Mouse (Mus musculus): ENCODE data around the gene Ccer2.
A peak's percentile ranks its signal among the peaks of the same experiment; 100 is the strongest.

The Ccer2 gene

GRCm38 (mm10) chr7:28756079-28756478 lies at the start of gene Ccer2:
Ccer2 (plus strand) TSS chr7:28756174.
- no peak for DNase-seq (ENCODE audit: low spot score in 2 of 2)

- no peak for DNase-seq (ENCODE audit: low spot score in 2 of 2)
These were observed 46.5 kb upstream of the Ccer2 start for GRCm38 (mm10) chr7:28709454-28709853.

GRCm38 (mm10) chr7:28710962-28711361 lies 45.0 kb upstream of the Ccer2 start:
- no peak for DNase-seq (ENCODE audit: low spot score in 2 of 2)

GRCm38 (mm10) chr7:28714667-28715066 lies 41.3 kb upstream of the Ccer2 start:
- no peak for DNase-seq (ENCODE audit: low spot score in 2 of 2)

- no peak for DNase-seq (ENCODE audit: low spot score in 2 of 2)
These were observed 40.4 kb upstream of the Ccer2 start for GRCm38 (mm10) chr7:28715598-28715997.

GRCm38 (mm10) chr7:28716590-28717281 lies 39.2 kb upstream of the Ccer2 start, which contains the start of gene Fbxo17:
Fbxo17 (plus strand) TSS chr7:28716804.
- peak; percentile 43 to 48 for DNase-seq (ENCODE audit: low spot score in 2 of 2)

- DNase-seq (ENCODE audit: low spot score in 2 of 2) = no peak
These were observed 38.2 kb upstream of the Ccer2 start for GRCm38 (mm10) chr7:28717726-28718125.

- DNase-seq (ENCODE audit: low spot score in 2 of 2) = no peak
These were observed 36.8 kb upstream of the Ccer2 start for GRCm38 (mm10) chr7:28719159-28719558.

- no peak for DNase-seq (ENCODE audit: low spot score in 2 of 2)
These were observed 36.3 kb upstream of the Ccer2 start for GRCm38 (mm10) chr7:28719650-28720049.

- DNase-seq (ENCODE audit: low spot score in 2 of 2) = no peak
These were observed 35.0 kb upstream of the Ccer2 start for GRCm38 (mm10) chr7:28720753-28721537.

- no peak for DNase-seq (ENCODE audit: low spot score in 2 of 2)
These were observed 33.9 kb upstream of the Ccer2 start for GRCm38 (mm10) chr7:28722079-28722478.

- DNase-seq (ENCODE audit: low spot score in 2 of 2) = no peak
These were observed 31.4 kb upstream of the Ccer2 start for GRCm38 (mm10) chr7:28724613-28725012.

- peak; percentile 66 to 75 for DNase-seq (ENCODE audit: low spot score in 2 of 2)
These were observed 29.4 kb upstream of the Ccer2 start for GRCm38 (mm10) chr7:28726600-28726999.

- no peak for DNase-seq (ENCODE audit: low spot score in 2 of 2)
These were observed 28.2 kb upstream of the Ccer2 start for GRCm38 (mm10) chr7:28727649-28728340.

- peak; percentile 61 to 79 for DNase-seq (ENCODE audit: low spot score in 2 of 2)
These were observed 23.4 kb upstream of the Ccer2 start for GRCm38 (mm10) chr7:28732341-28733142.

GRCm38 (mm10) chr7:28733211-28733610 lies 22.8 kb upstream of the Ccer2 start:
- DNase-seq (ENCODE audit: low spot score in 2 of 2) = no peak

- DNase-seq (ENCODE audit: low spot score in 2 of 2) = no peak
These were observed 20.3 kb upstream of the Ccer2 start for GRCm38 (mm10) chr7:28735701-28736100.

GRCm38 (mm10) chr7:28739829-28740228 lies 16.1 kb upstream of the Ccer2 start:
- DNase-seq (ENCODE audit: low spot score in 2 of 2) = no peak

GRCm38 (mm10) chr7:28740949-28741348 lies 15.0 kb upstream of the Ccer2 start:
- DNase-seq (ENCODE audit: low spot score in 2 of 2) = no peak

- DNase-seq (ENCODE audit: low spot score in 2 of 2) = no peak
These were observed 14.6 kb upstream of the Ccer2 start for GRCm38 (mm10) chr7:28741368-28741708.

- DNase-seq (ENCODE audit: low spot score in 2 of 2) = peak; percentile 93 to 95
These were observed 14.1 kb upstream of the Ccer2 start, which contains the start of the genes Mrps12 and Sars2 for GRCm38 (mm10) chr7:28741709-28742438. Mrps12 (minus strand) TSS chr7:28741820. Sars2 (plus strand) TSS chr7:28741992.

All from urinary bladder, postnatal 36 days (tissue).